Mouse (Mus musculus) heart, postnatal 0 days (tissue): Measurements from ENCODE around the gene Ppl.

Experiments used
- CTCF ChIP-seq: IDR thresholded peaks from 2 replicates; pipeline ENCODE4 v1.5.1; 2016; ENCODE audit warnings: antibody characterized with exemption, control low read depth, low read depth
- EP300 ChIP-seq: IDR thresholded peaks from 2 replicates; pipeline ENCODE4 v1.6.1; 2016; ENCODE audit warnings: antibody characterized with exemption, low read depth

- TF ChIP-seq CTCF: no peak
- no peak for TF ChIP-seq EP300
These were observed 47.0 kb downstream of the Ppl start for GRCm38 (mm10) chr16:5085196-5085595.
